Comparison of ENCODE assay signal across 27 mouse cellular contexts in genomic region chr7:79623086-79623485, GRCm38 (mm10). TPM values are rescaled to one million over a fixed set of nuclear protein-coding genes. Genes with fewer than 3 reads are reported as not detected.
A peak's percentile ranks its signal among the peaks of the same experiment; 100 is the strongest.
DNase-seq lines count a peak whose midpoint lies in the region; ATAC-seq and TF ChIP-seq lines count a peak whose summit lies in the region.
"Had no signal": no experiment of that assay in that cellular context is flagged by ENCODE, and none has a peak within 500 bp of the region (broad histone marks: within the 10 kb centered on the region; RNA-seq: fewer than 3 reads in every experiment).

No protein-coding gene starts in this region.

- WGBS in heart, postnatal 0 days: 28% methylated on average over 8 of the region's 8 CpGs

- H3K9ac ChIP-seq in heart, postnatal 0 days (replicated peaks; ENCODE audit: low read depth, low read length): no peak overlapping the region
- H3K9ac ChIP-seq: embryonic facial prominence, embryonic 13.5 days; embryonic facial prominence, embryonic 15.5 days; forebrain, embryonic 12.5 days had no signal

- H3K4me2 ChIP-seq in heart, postnatal 0 days (ENCODE audit: low read depth, low read length): no peak overlapping the region
- H3K4me2 ChIP-seq: embryonic facial prominence, embryonic 13.5 days; embryonic facial prominence, embryonic 15.5 days; forebrain, embryonic 12.5 days had no signal

- peak; percentile 81 for ATAC-seq in heart, postnatal 0 days (ENCODE audit: insufficient read depth, low read depth)
- ATAC-seq: CD4-positive, CD25-positive, alpha-beta regulatory T cell, adult 4 months; forebrain, embryonic 14.5 days; forebrain, embryonic 16.5 days had no signal

- intact Hi-C loops in heart, postnatal 36 days (cut with DNase I): no loop called here

- peak; percentile 62 for DNase-seq in heart, postnatal 0 days (ENCODE audit: low spot score)
- no peak for DNase-seq in heart, postnatal 36 days
- peak; percentile 3 for DNase-seq in 3T3-L1 (ENCODE audit: low read depth, low spot score)
- DNase-seq in ES-CJ7 (ENCODE audit: low read depth, low spot score): peak; percentile 25
- DNase-seq in gastrocnemius, postnatal 4 days (ENCODE audit: low spot score in 2 of 2): no peak
- DNase-seq: adrenal gland, adult 2 months; adrenal gland, postnatal 10 days; adrenal gland, postnatal 25 days; B cell, adult 2 months; cerebellum, adult 11 months; cerebellum, adult 18-20 months; cerebellum, adult 8-10 months; cerebellum, adult 9-11 months; cerebellum, postnatal 14 days; cerebellum, postnatal 36 days; embryo, embryonic 11 days had no signal

- TF ChIP-seq CTCF in heart, postnatal 0 days (IDR thresholded peaks at IDR 0.05; ENCODE audit: low read depth): no peak

- 0 out of 2 replicates have a peak, but pooled peaks cover 2% of the 10 kb centered on the region for H3K27me3 ChIP-seq in heart, postnatal 0 days (ENCODE audit: control insufficient read depth, insufficient read depth, low read length)

- H3K27ac ChIP-seq in heart, postnatal 0 days (ENCODE audit: low read depth): no peak overlapping the region
- H3K27ac ChIP-seq: embryonic facial prominence, embryonic 13.5 days; embryonic facial prominence, embryonic 15.5 days; forebrain, embryonic 10.5 days; forebrain, embryonic 12.5 days had no signal

- H3K36me3 ChIP-seq in heart, postnatal 0 days (replicated peaks; ENCODE audit: control insufficient read depth, insufficient read depth, low read length): no peaks in the 10 kb centered on the region
- H3K36me3 ChIP-seq: embryonic facial prominence, embryonic 13.5 days; embryonic facial prominence, embryonic 15.5 days; forebrain, embryonic 10.5 days; forebrain, embryonic 12.5 days had no signal

- peaks cover 12% of the 10 kb centered on the region for H3K4me1 ChIP-seq in heart, postnatal 0 days (ENCODE audit: control insufficient read depth, insufficient read depth)
- H3K4me1 ChIP-seq: embryonic facial prominence, embryonic 13.5 days; embryonic facial prominence, embryonic 15.5 days; forebrain, embryonic 10.5 days; forebrain, embryonic 12.5 days had no signal

- no peak for TF ChIP-seq EP300 in heart, postnatal 0 days (IDR thresholded peaks at IDR 0.05; ENCODE audit: low read depth)

- H3K9me3 ChIP-seq in heart, postnatal 0 days (replicated peaks; ENCODE audit: control insufficient read depth, low read length): no peaks in the 10 kb centered on the region
- H3K9me3 ChIP-seq: embryonic facial prominence, embryonic 13.5 days; embryonic facial prominence, embryonic 15.5 days; forebrain, embryonic 10.5 days; forebrain, embryonic 12.5 days had no signal

- H3K4me3 ChIP-seq in heart, postnatal 0 days (ENCODE audit: low read depth, low read length): no peak overlapping the region
- H3K4me3 ChIP-seq: embryonic facial prominence, embryonic 13.5 days; embryonic facial prominence, embryonic 15.5 days; erythroblast, embryonic 14.5 days; forebrain, embryonic 10.5 days; forebrain, embryonic 12.5 days had no signal

RNA-seq across cellular contexts. Expression of gene Rhcg, which starts 5.6 kb away (rescaled TPM):
- total RNA-seq in heart, postnatal 0 days (2014; rRNA removed; ENCODE audit: low replicate concordance): 0.04 and 0.19 TPM in 2 replicates
- 0.40 and 0.44 TPM in 2 replicates for polyA plus RNA-seq in heart, postnatal 0 days (2015; fragmentation: Nextera tagmentation; extraction: Ambion mirVana)
- not detected for total RNA-seq in heart, postnatal 36 days (2021)
- total RNA-seq in gastrocnemius, postnatal 4 days (2021): not detected
- total RNA-seq: CH12.LX; common myeloid progenitor, adult 5-6 weeks; MEL had no signal
- polyA plus RNA-seq: CD4-positive, CD25-positive, alpha-beta regulatory T cell, adult 4 months had no signal

RNA-seq across cellular contexts. Expression of gene Ticrr, which starts 36.9 kb away (rescaled TPM):
- total RNA-seq in heart, postnatal 0 days (2014; rRNA removed; ENCODE audit: low replicate concordance): 2.2 and 4.2 TPM in 2 replicates
- 0.74 and 1.2 TPM in 2 replicates for polyA plus RNA-seq in heart, postnatal 0 days (2015; fragmentation: Nextera tagmentation; extraction: Ambion mirVana)
- under 1 TPM; 0.11 to 0.19 TPM for total RNA-seq in heart, postnatal 36 days (2021)
- 1 to 10 TPM; 4.7 to 5.0 TPM for total RNA-seq in gastrocnemius, postnatal 4 days (2021)

Comparison
In these comparisons a context has a peak if more than half of its experiments do, and no peak if none do; other contexts are left out.
1. DNase-seq: peak in heart, postnatal 0 days (single experiment), 3T3-L1 (single experiment) and ES-CJ7 (single experiment); none in heart, postnatal 36 days (0 of 2) and gastrocnemius, postnatal 4 days (0 of 2).